Mouse (Mus musculus) thymus, postnatal 14 days (tissue): Measurements from ENCODE around the gene Gm28305.
A peak's percentile ranks its signal among the peaks of the same experiment; 100 is the strongest.

Experiments used
- DNase-seq: peaks from one replicate; pipeline ENCODE4 v3.0.0; 2021

The Gm28305 gene

DNA sequence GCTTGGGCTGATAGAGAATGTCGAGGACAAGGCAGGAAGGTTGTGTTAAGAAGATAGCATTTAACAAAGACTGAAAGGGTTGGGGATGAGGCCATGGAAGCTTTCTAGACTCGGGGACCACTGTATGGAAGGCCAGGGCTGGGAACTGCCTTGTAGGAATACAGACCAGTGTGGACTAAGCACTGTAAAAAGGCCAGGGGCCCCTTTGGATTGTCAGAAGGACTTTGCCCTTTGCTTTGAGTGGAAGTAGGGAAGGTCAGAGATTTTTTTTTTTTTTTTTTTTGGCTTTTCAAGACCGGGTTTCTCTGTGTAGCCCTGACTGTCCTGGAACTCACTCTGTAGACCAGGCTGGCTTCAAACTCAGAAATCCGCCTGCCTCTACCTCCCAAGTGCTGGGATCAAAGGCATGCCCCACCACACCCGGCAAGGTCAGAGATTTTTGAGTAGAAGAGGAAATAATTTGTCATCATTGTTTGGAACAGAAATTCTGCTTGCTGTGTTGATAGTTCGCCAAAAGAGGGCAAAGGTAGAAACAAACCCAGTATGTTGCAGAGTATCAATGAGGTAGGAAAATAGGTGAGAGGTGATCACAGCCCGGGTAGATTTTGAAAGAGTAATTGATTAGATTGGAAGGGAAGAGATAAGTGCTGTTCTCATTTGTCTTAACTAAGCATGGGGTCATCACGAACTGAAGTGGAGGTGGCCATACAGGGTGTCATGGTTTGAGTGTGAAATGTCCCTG lies 30.6 kb downstream of the Gm28305 start:
- no peak for DNase-seq

DNA sequence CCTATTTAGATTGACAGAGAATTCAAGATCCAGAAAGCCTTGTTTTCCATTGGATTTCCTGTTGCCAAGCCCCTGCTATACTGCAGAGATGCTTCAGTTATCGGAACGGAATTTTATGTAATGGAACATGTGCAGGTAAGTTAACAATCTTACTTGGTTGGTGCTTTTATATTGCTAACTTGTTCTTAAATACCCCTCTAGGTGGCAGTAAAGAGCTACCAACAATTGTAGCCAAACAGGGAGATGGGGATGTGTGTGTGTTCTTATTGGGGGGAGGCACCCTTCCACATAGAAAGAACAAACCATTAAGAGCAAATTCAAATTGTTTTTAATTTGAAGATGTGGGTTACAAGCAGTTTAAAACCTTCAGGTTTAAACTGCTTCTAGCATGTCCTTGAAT lies 35.3 kb downstream of the Gm28305 start:
- DNase-seq = no peak

DNA sequence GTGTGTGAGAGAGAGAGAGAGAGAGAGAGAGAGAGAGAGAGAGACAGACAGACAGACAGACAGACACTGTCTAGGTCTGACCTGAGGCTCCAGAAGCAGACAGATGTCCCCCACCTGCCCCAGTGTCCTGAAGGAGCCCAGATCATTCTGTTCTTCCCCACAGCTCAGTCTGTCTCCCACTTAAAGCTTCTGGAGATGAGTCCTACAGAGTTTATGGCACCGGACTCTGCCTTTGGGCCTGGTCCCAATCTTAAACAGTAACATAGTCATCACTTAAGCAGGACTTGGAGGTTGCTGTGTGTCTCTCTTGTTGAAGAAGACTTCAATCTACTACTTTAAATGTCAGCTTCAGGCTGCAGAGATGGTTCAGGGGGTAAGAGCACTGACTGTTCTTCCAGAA lies 38.3 kb downstream of the Gm28305 start:
- DNase-seq = no peak

DNA sequence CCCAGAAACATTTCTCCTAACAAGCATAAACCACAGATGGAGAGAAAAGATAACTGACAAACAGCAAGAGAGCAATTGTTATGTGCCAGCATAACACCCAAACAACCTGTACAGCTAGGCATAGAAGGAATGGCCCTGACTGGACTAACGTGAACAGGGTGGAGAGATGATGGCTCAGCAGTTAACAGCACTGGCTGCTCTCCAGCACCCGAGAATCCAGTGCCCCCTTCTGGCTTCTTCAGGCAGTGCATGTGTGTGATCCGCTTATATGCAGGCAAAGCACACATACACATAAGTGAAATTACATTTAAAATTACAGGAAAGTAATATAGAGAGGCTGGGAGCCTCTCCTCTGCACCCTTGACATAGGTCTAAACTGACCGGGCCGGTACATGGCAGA lies 38.9 kb downstream of the Gm28305 start:
- peak; percentile 66 for DNase-seq

GRCm38 (mm10) chr9:104080038-104080437 lies 39.6 kb downstream of the Gm28305 start:
- no peak for DNase-seq

- no peak for DNase-seq
Measured at GRCm38 (mm10) chr9:104085730-104086429, 45.4 kb downstream of the Gm28305 start.

- DNase-seq = no peak
Measured at GRCm38 (mm10) chr9:104088555-104088954, 48.1 kb downstream of the Gm28305 start.

GRCm38 (mm10) chr9:104092945-104093344 lies 52.5 kb downstream of the Gm28305 start:
- DNase-seq = no peak

DNA sequence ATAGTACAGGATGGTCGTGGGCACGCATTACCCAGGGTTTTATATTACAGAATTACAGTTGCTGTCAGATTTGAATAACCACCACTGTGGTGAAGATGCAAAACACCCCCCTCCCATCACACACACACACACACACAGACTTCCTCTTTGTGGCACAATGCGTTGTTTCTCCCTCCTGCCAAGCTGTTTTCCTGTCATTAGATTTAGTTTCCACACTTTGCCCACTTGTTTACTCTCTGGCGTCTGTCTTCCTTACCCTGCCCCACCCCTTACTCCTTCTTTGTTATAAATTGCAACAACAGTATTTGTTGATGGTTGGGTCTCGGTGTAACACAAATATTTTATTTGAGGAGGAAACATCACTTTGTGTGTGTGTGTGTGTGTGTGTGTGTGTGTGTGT lies 57.8 kb downstream of the Gm28305 start:
- DNase-seq = no peak

DNA sequence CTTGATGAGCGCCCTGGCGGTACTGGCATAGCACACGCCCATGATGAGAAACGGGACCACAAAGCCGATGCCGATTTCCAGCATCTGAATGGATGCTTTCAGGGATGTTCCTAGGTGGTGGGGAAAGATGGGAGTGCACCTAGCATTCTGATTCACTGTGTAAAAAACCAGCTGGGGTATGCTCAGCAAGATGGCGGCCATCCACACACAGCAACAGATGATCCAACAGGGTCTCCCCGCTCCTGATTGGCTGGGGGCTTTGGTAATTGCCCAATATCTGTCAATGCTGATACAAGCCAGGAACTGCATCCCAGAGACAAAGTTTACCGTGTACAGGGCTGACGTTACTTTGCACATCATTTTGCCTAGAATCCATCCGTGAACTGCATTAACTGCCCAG lies 58.6 kb downstream of the Gm28305 start:
- DNase-seq = no peak

DNA sequence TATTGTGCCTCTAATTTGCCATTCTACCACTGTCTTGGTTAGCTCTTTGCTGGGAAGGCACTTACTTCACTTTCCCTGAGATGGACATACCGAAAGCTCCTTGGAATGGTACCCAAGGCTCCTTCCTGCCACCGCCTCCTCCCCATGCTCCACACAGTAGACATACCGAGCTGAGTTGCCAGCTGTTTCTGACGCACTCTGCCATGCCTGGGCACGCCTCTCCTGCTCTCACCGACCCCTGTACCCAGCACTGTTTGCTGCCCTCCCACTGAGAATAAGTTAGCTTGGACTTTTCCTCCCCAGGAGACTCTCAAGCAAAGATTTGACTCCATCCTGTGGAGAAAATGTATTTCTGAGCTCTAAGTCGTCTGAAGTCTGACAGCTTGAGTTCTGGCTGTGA lies 60.4 kb downstream of the Gm28305 start:
- DNase-seq = no peak

DNA sequence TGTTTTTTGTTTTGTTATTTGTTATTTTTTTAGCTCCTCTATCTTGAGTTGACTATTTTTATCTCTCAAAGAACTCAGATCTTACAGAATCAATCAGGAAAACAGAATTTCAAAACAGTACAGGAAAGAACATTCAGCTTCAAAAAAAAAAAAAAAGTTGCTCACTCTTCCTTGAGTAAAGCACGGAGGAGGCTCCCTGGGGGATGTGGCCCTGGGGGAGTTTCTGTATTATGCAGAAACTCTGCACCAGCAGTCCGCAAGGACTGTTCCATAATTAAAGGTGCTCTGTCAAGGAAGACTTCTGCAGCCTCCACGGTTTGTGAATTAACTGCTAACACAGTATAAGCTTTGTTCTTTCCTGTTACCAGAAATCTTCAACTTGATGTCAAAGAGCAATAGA lies 61.0 kb downstream of the Gm28305 start:
- no peak for DNase-seq

- no peak for DNase-seq
Measured at GRCm38 (mm10) chr9:104102301-104102700, 61.8 kb downstream of the Gm28305 start.

- DNase-seq = no peak
Measured at GRCm38 (mm10) chr9:104102901-104103300, 62.4 kb downstream of the Gm28305 start.

GRCm38 (mm10) chr9:104104986-104105385 lies 64.5 kb downstream of the Gm28305 start:
- DNase-seq = no peak

DNA sequence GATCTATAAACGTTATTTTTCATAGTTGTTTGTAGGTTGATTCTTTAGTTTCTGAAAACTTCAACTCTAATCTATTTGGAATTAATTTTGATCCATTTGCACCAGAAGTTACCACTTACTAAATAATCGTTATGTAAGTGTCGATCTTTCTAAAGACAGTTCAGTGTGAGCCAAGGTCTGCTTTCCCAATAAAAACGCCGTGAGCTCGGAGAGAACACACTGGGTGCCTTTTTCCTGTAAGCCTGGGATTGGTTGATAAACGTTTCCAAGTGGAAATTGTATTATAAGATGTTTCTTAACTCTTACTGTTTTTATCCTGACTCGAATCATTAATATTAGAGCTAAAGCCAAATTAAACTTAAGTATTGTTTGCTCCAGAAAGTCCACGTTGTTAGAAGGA lies 66.5 kb downstream of the Gm28305 start:
- no peak for DNase-seq

GRCm38 (mm10) chr9:104107482-104107881 lies 67.0 kb downstream of the Gm28305 start:
- no peak for DNase-seq

DNA sequence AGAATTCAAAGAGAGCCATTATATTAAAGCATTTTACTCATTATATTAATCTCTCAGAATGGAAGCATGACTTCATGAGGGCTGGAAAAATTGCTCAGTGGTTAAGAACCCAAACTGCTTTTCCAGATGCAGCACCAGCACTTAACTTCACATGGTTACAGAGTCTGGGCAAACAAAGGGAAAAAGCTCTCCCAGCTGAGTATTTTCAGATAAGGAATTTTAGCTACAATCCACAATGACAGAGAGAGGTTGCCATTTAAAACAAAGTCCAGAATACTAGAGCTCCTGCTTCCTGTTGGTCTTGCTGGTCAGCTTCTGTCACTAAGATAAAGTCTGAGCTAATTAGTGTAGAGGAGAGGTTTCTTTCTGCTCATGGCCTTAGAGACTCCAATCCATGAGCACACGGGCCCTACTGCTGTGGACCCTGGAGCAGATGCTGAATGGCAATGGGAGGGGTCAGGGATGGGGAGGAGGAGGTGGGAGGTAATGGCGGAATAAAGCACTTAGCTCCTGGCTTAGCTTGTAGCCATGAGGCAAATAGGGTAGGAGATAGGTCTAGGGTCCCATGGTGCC lies 68.2 kb downstream of the Gm28305 start:
- DNase-seq = no peak

DNA sequence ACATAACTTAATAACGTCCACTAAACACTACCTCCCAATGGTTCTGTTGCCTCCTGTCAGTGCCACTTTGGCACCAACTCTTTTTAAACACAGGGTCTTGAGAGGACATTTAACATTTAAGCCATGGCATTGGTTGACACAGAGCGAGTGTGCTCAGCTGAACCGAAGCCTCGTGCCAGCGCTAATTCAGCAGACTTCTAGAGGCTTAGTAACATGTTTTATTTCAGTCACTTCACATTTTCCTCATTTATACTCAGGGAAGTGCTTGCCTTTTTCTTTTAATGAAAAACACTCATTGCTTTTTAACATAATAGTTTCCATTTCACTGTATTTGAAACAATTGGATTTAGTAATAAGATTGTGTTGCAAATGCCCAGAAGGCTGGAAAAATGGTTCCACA lies 68.7 kb downstream of the Gm28305 start:
- no peak for DNase-seq

- no peak for DNase-seq
Measured at GRCm38 (mm10) chr9:104123101-104123500, 82.6 kb downstream of the Gm28305 start.

DNA sequence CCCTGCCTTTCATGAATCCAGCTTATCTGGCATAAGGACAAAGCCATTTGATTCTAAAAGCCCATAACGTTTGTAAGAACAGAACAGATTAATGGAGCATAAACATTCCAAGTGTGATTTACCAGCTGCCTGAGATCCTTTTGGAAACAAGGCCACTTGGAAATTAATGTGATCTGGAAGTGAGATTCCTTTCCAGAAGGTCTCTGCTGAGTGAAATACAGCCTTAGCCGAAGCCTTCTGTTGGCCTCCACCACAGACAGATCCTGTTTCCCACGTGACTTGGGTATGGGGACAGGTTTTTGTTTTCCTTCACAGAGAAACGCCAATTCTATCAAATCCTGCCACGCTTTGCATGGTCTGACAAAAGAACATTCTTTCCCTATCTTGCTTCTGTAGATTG lies 83.2 kb downstream of the Gm28305 start:
- DNase-seq = no peak
